Mouse (Mus musculus): Measurements from ENCODE around the gene Fam178b. TPM values are rescaled to one million over a fixed set of nuclear protein-coding genes. Genes with fewer than 3 reads are reported as not detected.

Gene Fam178b
- polyA plus RNA-seq, 1 experiment from 2014 or later, result 0.62 TPM

- peaks cover 21% of the 10 kb centered on the region for H3K4me1 ChIP-seq (ENCODE audit: control insufficient read depth, insufficient read depth, low read length)
- no peaks in the 10 kb centered on the region for H3K27me3 ChIP-seq (ENCODE audit: control insufficient read depth, insufficient read depth, low read length)
- no peak for ATAC-seq (replicated peaks; ENCODE audit: extremely low read depth, insufficient read depth, low FRiP score)
- peak overlapping the region; percentile 90; the same call in 1 of the 2 replicates for H3K27ac ChIP-seq (ENCODE audit: low read length)
- H3K9me3 ChIP-seq (replicated peaks; ENCODE audit: control insufficient read depth, low read length), result no peaks in the 10 kb centered on the region
- peak overlapping the region; percentile 96 for H3K9ac ChIP-seq (ENCODE audit: low read length)
- peak overlapping the region; percentile 93 for H3K4me3 ChIP-seq (ENCODE audit: low read length)
- whole genome bisulfite sequencing, result 62% methylated on average over 1 of the region's 1 CpGs
- peak overlapping the region; percentile 89 for H3K4me2 ChIP-seq (ENCODE audit: low read depth, low read length)
- peaks cover 24% of the 10 kb centered on the region for H3K36me3 ChIP-seq (ENCODE audit: control insufficient read depth, insufficient read depth)
These were observed 25.6 kb upstream of the Fam178b start for GRCm38 (mm10) chr1:36708626-36709025.

GRCm38 (mm10) chr1:36707797-36708196 lies 24.8 kb upstream of the Fam178b start:
- Histone ChIP-seq H3K36me3 (ENCODE audit: control insufficient read depth, insufficient read depth) (peaks cover 32% of the 10 kb centered on the region), H3K9ac (ENCODE audit: low read length) (no peak overlapping the region), H3K9me3 (replicated peaks; ENCODE audit: control insufficient read depth, low read length) (no peaks in the 10 kb centered on the region), H3K4me3 (ENCODE audit: low read length) (no peak overlapping the region), H3K27ac (ENCODE audit: low read length) (no peak overlapping the region), H3K27me3 (ENCODE audit: control insufficient read depth, insufficient read depth, low read length) (no peaks in the 10 kb centered on the region), H3K4me1 (ENCODE audit: control insufficient read depth, insufficient read depth, low read length) (peaks cover 21% of the 10 kb centered on the region), H3K4me2 (ENCODE audit: low read depth, low read length) (no peak overlapping the region)
- no peak for ATAC-seq (replicated peaks; ENCODE audit: extremely low read depth, insufficient read depth, low FRiP score)
- WGBS, result 83% methylated on average over 3 of the region's 3 CpGs

GRCm38 (mm10) chr1:36707166-36707565 lies 24.2 kb upstream of the Fam178b start:
- H3K4me2 ChIP-seq (ENCODE audit: low read depth, low read length), result no peak overlapping the region
- H3K9me3 ChIP-seq (replicated peaks; ENCODE audit: control insufficient read depth, low read length), result no peaks in the 10 kb centered on the region
- no peak overlapping the region for H3K4me3 ChIP-seq (ENCODE audit: low read length)
- peaks cover 38% of the 10 kb centered on the region for H3K36me3 ChIP-seq (ENCODE audit: control insufficient read depth, insufficient read depth)
- ATAC-seq (replicated peaks; ENCODE audit: extremely low read depth, insufficient read depth, low FRiP score), result no peak
- no peaks in the 10 kb centered on the region for H3K27me3 ChIP-seq (ENCODE audit: control insufficient read depth, insufficient read depth, low read length)
- no peak overlapping the region for H3K9ac ChIP-seq (ENCODE audit: low read length)
- H3K4me1 ChIP-seq (ENCODE audit: control insufficient read depth, insufficient read depth, low read length), result peaks cover 21% of the 10 kb centered on the region
- WGBS, result 56% methylated on average over 2 of the region's 2 CpGs
- H3K27ac ChIP-seq (ENCODE audit: low read length), result peak overlapping the region; percentile 16; the same call in 1 of the 2 replicates

- H3K4me3 ChIP-seq (ENCODE audit: low read length), result no peak overlapping the region
- H3K27me3 ChIP-seq (ENCODE audit: control insufficient read depth, insufficient read depth, low read length), result no peaks in the 10 kb centered on the region
- peaks cover 6% of the 10 kb centered on the region for H3K4me1 ChIP-seq (ENCODE audit: control insufficient read depth, insufficient read depth, low read length)
- H3K9me3 ChIP-seq (replicated peaks; ENCODE audit: control insufficient read depth, low read length), result no peaks in the 10 kb centered on the region
- no peak overlapping the region for H3K4me2 ChIP-seq (ENCODE audit: low read depth, low read length)
- peaks cover 49% of the 10 kb centered on the region for H3K36me3 ChIP-seq (ENCODE audit: control insufficient read depth, insufficient read depth)
- H3K9ac ChIP-seq (ENCODE audit: low read length), result no peak overlapping the region; the same call in 1 of the 2 replicates
- no peak for ATAC-seq (replicated peaks; ENCODE audit: extremely low read depth, insufficient read depth, low FRiP score)
- WGBS, result 63% methylated on average over 5 of the region's 5 CpGs
- H3K27ac ChIP-seq (ENCODE audit: low read length), result no peak overlapping the region
These were observed 14.0 kb upstream of the Fam178b start for GRCm38 (mm10) chr1:36697030-36697429.

- no peak overlapping the region for H3K4me2 ChIP-seq (ENCODE audit: low read depth, low read length)
- H3K9me3 ChIP-seq (replicated peaks; ENCODE audit: control insufficient read depth, low read length), result no peaks in the 10 kb centered on the region
- ATAC-seq (replicated peaks; ENCODE audit: extremely low read depth, insufficient read depth, low FRiP score), result no peak
- 0 out of 2 replicates have a peak overlapping the region, but pooled peaks have one; percentile 7 for H3K27ac ChIP-seq (ENCODE audit: low read length)
- no peak overlapping the region for H3K4me3 ChIP-seq (ENCODE audit: low read length)
- no peak overlapping the region for H3K9ac ChIP-seq (ENCODE audit: low read length)
- H3K4me1 ChIP-seq (ENCODE audit: control insufficient read depth, insufficient read depth, low read length), result peaks cover 6% of the 10 kb centered on the region
- H3K27me3 ChIP-seq (ENCODE audit: control insufficient read depth, insufficient read depth, low read length), result no peaks in the 10 kb centered on the region
- H3K36me3 ChIP-seq (ENCODE audit: control insufficient read depth, insufficient read depth), result peaks cover 43% of the 10 kb centered on the region
- 43% methylated on average over 6 of the region's 6 CpGs for WGBS
These were observed 13.4 kb upstream of the Fam178b start for GRCm38 (mm10) chr1:36696411-36696810.

DNA sequence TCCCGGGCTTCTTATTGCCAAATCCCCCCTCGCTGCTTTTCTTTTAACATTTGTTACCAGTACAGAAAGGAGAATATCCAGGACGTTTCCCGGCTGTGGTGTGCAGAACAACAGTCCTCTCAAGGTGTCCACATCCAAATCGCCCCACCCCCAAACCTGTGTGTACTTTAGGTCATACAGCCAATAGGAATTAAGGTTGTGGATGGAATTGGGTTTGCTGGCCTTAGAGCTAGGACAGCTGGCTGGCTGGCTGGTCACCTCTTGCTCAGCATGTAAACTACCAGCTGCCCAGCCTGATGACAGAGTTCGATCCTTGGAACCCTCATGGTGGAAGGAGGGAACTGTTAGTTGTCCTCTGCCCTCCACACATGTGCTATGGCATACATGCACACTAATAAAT lies 11.9 kb upstream of the Fam178b start:
- H3K4me1 ChIP-seq (ENCODE audit: control insufficient read depth, insufficient read depth, low read length), result peaks cover 9% of the 10 kb centered on the region
- no peak overlapping the region for H3K9ac ChIP-seq (ENCODE audit: low read length)
- ATAC-seq (replicated peaks; ENCODE audit: extremely low read depth, insufficient read depth, low FRiP score), result no peak

DNA sequence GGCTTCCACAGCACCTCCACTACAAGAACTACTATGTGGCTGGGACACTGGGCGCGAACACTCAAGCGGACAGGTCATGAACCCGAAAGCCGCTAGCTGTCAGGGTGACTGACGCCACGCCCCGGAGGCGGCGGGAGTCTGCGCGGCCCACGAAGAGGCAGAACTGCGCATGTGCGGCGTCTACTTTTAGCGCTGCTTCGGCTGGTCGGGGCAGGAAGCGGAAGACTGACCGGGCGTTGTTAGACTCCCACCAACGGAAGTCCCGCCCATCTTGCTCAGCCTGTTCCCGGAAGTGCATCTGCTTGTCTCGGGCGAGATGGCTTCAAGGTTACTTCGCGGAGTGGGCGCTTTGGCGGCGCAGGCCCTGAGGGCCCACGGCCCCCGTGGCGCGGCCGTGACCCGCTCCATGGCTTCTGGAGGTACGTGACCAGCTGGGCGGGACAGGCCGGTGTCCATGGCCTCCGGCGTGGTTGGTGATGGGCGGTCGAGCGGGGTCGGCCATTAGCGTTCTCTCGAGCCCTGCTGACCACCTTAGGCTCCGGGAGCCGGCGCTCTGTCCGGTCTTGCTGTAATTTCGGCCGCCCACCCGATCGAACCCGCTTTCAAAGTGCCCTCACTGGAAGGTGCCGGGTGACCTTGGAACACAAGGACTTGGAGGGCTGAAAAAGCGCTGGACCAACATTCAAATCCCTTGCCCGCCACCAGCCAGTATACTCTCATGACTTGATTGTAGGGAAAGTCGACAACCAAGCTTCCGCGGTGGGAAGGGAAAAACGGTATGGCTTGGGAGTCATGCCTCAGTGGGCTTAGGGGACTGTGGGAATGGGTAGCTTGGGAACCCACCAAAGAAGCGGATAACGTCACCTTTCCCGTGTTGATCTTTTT lies 8.5 kb upstream of the Fam178b start, which contains the start of gene Cox5b:
Cox5b (plus strand) TSS at position 179 of the 885 bp plus-strand sequence.
- H3K27me3 ChIP-seq (ENCODE audit: control insufficient read depth, insufficient read depth, low read length), result no peaks in the 10 kb centered on the region
- peak within 1 kb of the TSS; percentile 92 for H3K4me3 ChIP-seq (ENCODE audit: low read length)
- H3K36me3 ChIP-seq (ENCODE audit: control insufficient read depth, insufficient read depth), result peaks cover 18% of the 10 kb centered on the region
- H3K9me3 ChIP-seq (replicated peaks; ENCODE audit: control insufficient read depth, low read length), result no peaks in the 10 kb centered on the region
- 1% methylated on average over 68 of the region's 68 CpGs for WGBS
- H3K27ac ChIP-seq (ENCODE audit: low read length), result peak within 1 kb of the TSS; percentile 85
- peak within 1 kb of the TSS; percentile 94 for H3K9ac ChIP-seq (ENCODE audit: low read length)
- H3K4me1 ChIP-seq (ENCODE audit: control insufficient read depth, insufficient read depth, low read length), result peaks cover 9% of the 10 kb centered on the region
- peak within 1 kb of the TSS; percentile 71 for H3K4me2 ChIP-seq (ENCODE audit: low read depth, low read length)
- ATAC-seq (replicated peaks; ENCODE audit: extremely low read depth, insufficient read depth, low FRiP score), result peak; percentile 94

More for the DNA sequence above, 11.9 kb upstream of the Fam178b start:
- Histone ChIP-seq H3K4me3 (ENCODE audit: low read length) (no peak overlapping the region), H3K9me3 (replicated peaks; ENCODE audit: control insufficient read depth, low read length) (no peaks in the 10 kb centered on the region), H3K36me3 (ENCODE audit: control insufficient read depth, insufficient read depth) (peaks cover 29% of the 10 kb centered on the region), H3K27ac (ENCODE audit: low read length) (no peak overlapping the region), H3K4me2 (ENCODE audit: low read depth, low read length) (no peak overlapping the region), H3K27me3 (ENCODE audit: control insufficient read depth, insufficient read depth, low read length) (no peaks in the 10 kb centered on the region)
- WGBS, result 90% methylated on average over 6 of the region's 6 CpGs

DNA sequence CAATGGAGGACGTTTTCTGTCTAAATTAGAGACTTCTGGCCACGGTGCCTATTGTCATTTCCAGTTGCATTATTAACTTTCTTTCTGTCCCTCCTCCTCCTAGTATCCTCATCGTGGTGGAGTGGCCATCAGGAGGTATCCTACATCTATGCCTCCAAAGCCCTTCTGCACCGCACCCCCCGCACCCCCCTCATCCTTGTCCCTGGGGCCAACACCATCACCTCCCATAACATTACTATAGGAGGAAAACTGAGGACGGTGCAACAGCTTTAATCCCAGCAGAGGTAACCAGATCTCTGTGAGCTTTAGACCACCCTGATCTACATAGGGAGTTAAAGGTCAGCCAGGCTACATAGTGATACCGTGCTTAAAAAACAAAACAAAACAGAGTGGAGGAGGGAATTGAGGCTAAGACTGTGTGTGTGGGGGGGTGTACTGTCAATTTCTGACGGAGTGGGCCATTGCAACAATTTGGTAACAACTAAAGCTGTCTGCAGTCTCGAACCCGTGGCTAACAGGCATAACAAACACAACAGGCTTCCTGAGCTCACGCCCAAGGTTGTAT lies 7.8 kb upstream of the Fam178b start:
- peak overlapping the region; percentile 73 for H3K9ac ChIP-seq (ENCODE audit: low read length)
- peaks cover 9% of the 10 kb centered on the region for H3K4me1 ChIP-seq (ENCODE audit: control insufficient read depth, insufficient read depth, low read length)
- H3K9me3 ChIP-seq (replicated peaks; ENCODE audit: control insufficient read depth, low read length), result no peaks in the 10 kb centered on the region
- WGBS, result 63% methylated on average over 11 of the region's 11 CpGs
- H3K27ac ChIP-seq (ENCODE audit: low read length), result peak overlapping the region; percentile 83
- peak; percentile 7 for ATAC-seq (replicated peaks; ENCODE audit: extremely low read depth, insufficient read depth, low FRiP score)
- H3K4me2 ChIP-seq (ENCODE audit: low read depth, low read length), result peak overlapping the region; percentile 67
- H3K36me3 ChIP-seq (ENCODE audit: control insufficient read depth, insufficient read depth), result peaks cover 18% of the 10 kb centered on the region
- no peaks in the 10 kb centered on the region for H3K27me3 ChIP-seq (ENCODE audit: control insufficient read depth, insufficient read depth, low read length)
- peak overlapping the region; percentile 92 for H3K4me3 ChIP-seq (ENCODE audit: low read length)

All from heart, embryonic 16.5 days (tissue).